Mouse (Mus musculus) thymus, adult 2 months (tissue): Measurements from ENCODE around the gene Gprc5a.

ENCODE experiments used
- CTCF ChIP-seq: fragments of 200-500 bp; IDR thresholded peaks from 2 replicates; pipeline ENCODE4 v1.5.1; 2012; ENCODE audit warnings: mild to moderate bottlenecking, control low read depth, low read length, moderate library complexity, borderline replicate concordance; ENCODE audit not compliant: control insufficient read depth, poor library complexity, insufficient read depth; ENCODE audit errors: extremely low read depth
- POLR2A ChIP-seq: fragments of 200-500 bp; IDR thresholded peaks from 2 replicates; pipeline ENCODE4 v1.6.1; 2012; ENCODE audit warnings: mild to moderate bottlenecking, low read length, control low read depth, moderate library complexity; ENCODE audit not compliant: control insufficient read depth, poor library complexity, insufficient read depth; ENCODE audit errors: extremely low read depth

DNA sequence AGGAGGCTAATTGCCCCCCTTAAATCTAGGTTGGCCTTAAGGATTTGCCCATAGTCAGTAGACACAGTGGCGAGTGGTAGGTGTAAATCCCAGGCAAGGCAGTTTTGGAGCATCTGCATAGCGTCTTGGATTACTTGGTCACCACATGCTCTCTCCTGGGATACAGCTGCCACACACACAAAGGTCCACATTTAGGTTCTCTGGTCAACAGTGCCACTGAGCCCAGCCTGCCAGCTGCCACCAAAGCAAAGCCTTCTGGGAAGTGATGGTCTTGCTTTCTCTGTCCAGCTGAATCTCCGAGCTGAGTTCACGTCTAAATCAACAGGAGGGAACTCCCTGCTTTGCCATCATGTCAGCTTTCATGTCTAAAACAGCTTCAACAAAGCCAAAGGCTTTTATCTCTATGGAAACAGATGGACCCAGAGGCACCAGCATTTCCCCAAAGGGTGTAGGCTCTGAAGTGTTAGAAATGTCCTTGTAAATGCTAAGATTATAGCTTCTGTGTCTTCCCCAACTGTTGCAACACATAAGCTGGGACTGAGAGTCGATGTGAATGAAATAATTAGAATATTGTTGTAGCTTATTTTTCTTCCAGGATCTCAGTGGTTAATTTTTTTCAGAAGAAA lies 59.4 kb downstream of the Gprc5a start:
- TF ChIP-seq CTCF (no peak), POLR2A (no peak)
